ENCODE assay signal across 8 mouse cellular contexts in the genomic region with DNA sequence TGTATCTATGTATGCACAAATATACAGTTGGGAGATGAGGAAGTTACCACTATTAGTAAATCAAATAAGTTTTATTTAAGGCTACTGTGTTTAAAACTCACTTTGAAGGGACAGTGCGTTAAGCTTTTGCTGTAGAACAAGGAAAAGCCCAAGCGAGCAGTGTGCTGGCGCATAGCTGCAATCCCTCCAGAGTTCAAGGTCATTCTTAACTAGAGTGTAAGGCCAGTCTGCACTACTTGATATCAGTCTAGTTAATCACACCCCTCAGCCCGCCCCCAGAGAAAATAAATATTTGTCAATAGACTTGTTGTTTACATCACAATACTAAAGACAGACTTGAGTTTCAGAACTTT. TPM values are rescaled to one million over a fixed set of nuclear protein-coding genes. Genes with fewer than 3 reads are reported as not detected.
DNase-seq lines count a peak whose midpoint lies in the region; ATAC-seq lines count a peak whose summit lies in the region.

No protein-coding gene starts in this region.

- DNase-seq in adrenal gland, postnatal 14 days, result peak; percentile 46
- no peak for DNase-seq in adrenal gland, adult (ENCODE audit: inconsistent age in 2 of 2, low spot score in 1 of 2)
- DNase-seq in spleen, postnatal 4 days (ENCODE audit: low spot score in 2 of 2), result peak; percentile 16 to 38
- DNase-seq in spleen, postnatal 14 days (ENCODE audit: low spot score in 2 of 2), result no peak
- no peak for DNase-seq in frontal cortex, postnatal 25 days (ENCODE audit: low spot score in 2 of 2)
- no peak for DNase-seq in left cerebral cortex, postnatal 36 days (ENCODE audit: low spot score in 2 of 2)

- no peak for ATAC-seq in limb, embryonic 12.5 days (ENCODE audit: insufficient number of reproducible peaks, insufficient read depth, low FRiP score, low TSS enrichment, low read depth)
- ATAC-seq in neural tube, embryonic 13.5 days (ENCODE audit: low read depth), result no peak; the same call in 1 of the 2 replicates

- H3K9me3 ChIP-seq in limb, embryonic 12.5 days, result no peaks in the 10 kb centered on the region
- no peaks in the 10 kb centered on the region for H3K9me3 ChIP-seq in neural tube, embryonic 13.5 days

- no peaks in the 10 kb centered on the region for H3K27me3 ChIP-seq in limb, embryonic 12.5 days
- no peaks in the 10 kb centered on the region for H3K27me3 ChIP-seq in neural tube, embryonic 13.5 days

- H3K4me1 ChIP-seq in limb, embryonic 12.5 days (replicated peaks), result peaks cover 13% of the 10 kb centered on the region
- peaks cover 25% of the 10 kb centered on the region for H3K4me1 ChIP-seq in neural tube, embryonic 13.5 days (replicated peaks)

- 58% methylated on average over 4 of the region's 4 CpGs for WGBS in limb, embryonic 12.5 days
- WGBS in neural tube, embryonic 13.5 days, result 55% methylated on average over 4 of the region's 4 CpGs

- H3K4me2 ChIP-seq in limb, embryonic 12.5 days, result peak overlapping the region; percentile 89
- peak overlapping the region; percentile 74 for H3K4me2 ChIP-seq in neural tube, embryonic 13.5 days

- peak overlapping the region; percentile 91 for H3K9ac ChIP-seq in limb, embryonic 12.5 days (replicated peaks)
- peak overlapping the region; percentile 95 for H3K9ac ChIP-seq in neural tube, embryonic 13.5 days

- peaks cover 10% of the 10 kb centered on the region; the same call in 1 of the 2 replicates for H3K36me3 ChIP-seq in limb, embryonic 12.5 days
- H3K36me3 ChIP-seq in neural tube, embryonic 13.5 days, result 0 out of 2 replicates have a peak, but pooled peaks cover 8% of the 10 kb centered on the region

- intact Hi-C loops in left cerebral cortex, postnatal 36 days (cut with DNase I), result no loop called here

- 0 out of 2 replicates have a peak overlapping the region, but pooled peaks have one; percentile 45 for H3K27ac ChIP-seq in limb, embryonic 12.5 days
- peak overlapping the region; percentile 87 for H3K27ac ChIP-seq in neural tube, embryonic 13.5 days (replicated peaks)

- H3K4me3 ChIP-seq in limb, embryonic 12.5 days (replicated peaks), result peak overlapping the region; percentile 95
- peak overlapping the region; percentile 93 for H3K4me3 ChIP-seq in neural tube, embryonic 13.5 days

RNA-seq across cellular contexts. Expression of gene Mrs2, which starts 0.3 kb away (rescaled TPM):
- 59.0 and 63.1 TPM in 2 replicates for total RNA-seq in adrenal gland, postnatal 14 days (2021)
- polyA plus RNA-seq in limb, embryonic 12.5 days (2016; fragmentation: Nextera tagmentation; extraction: Ambion mirVana), result 18.4 and 20.8 TPM in 2 replicates
- 15.6 and 16.7 TPM in 2 replicates for polyA plus RNA-seq in neural tube, embryonic 13.5 days (2015; fragmentation: Nextera tagmentation; extraction: Ambion mirVana)
- total RNA-seq in left cerebral cortex, postnatal 36 days (2021), result 10 to 100 TPM; 48.3 to 62.3 TPM

RNA-seq across cellular contexts. Expression of gene Dcdc2a, which starts 35.3 kb away (rescaled TPM):
- total RNA-seq in adrenal gland, postnatal 14 days (2021), result 0.04 and 0.33 TPM in 2 replicates
- 1.4 and 2.1 TPM in 2 replicates for polyA plus RNA-seq in limb, embryonic 12.5 days (2016; fragmentation: Nextera tagmentation; extraction: Ambion mirVana)
- polyA plus RNA-seq in neural tube, embryonic 13.5 days (2015; fragmentation: Nextera tagmentation; extraction: Ambion mirVana), result 0.82 and 1.8 TPM in 2 replicates
- 1 to 10 TPM; 6.3 TPM for total RNA-seq in left cerebral cortex, postnatal 36 days (2021)

Comparison
In these comparisons a context has a peak if more than half of its experiments do, and no peak if none do; other contexts are left out.
1. DNase-seq: peak in adrenal gland, postnatal 14 days (single experiment) and spleen, postnatal 4 days (2 of 2); none in adrenal gland, adult (0 of 2), spleen, postnatal 14 days (0 of 2), frontal cortex, postnatal 25 days (0 of 2) and left cerebral cortex, postnatal 36 days (0 of 2).